Mouse (Mus musculus): Measurements from ENCODE around the gene Nol11.

GRCm38 (mm10) chr11:107238506-107238905 is 49.3 kb upstream of the Nol11 start:
- TF ChIP-seq CTCF (IDR thresholded peaks at IDR 0.05; ENCODE audit: extremely low read depth, insufficient read depth, low read length), result no peak
- no peak for TF ChIP-seq POLR2A (IDR thresholded peaks at IDR 0.05; ENCODE audit: extremely low read depth, insufficient read depth, low read length)
